Mouse (Mus musculus) myocyte (in vitro differentiated cells): ENCODE data around the gene Abca12.

Source experiments
- CEBPB ChIP-seq: IDR thresholded peaks from 2 replicates; pipeline ENCODE4 v1.6.1; 2011; ENCODE audit warnings: mild to moderate bottlenecking, moderate library complexity; ENCODE audit not compliant: poor library complexity, insufficient read depth, severe bottlenecking
- MAX ChIP-seq: IDR thresholded peaks from one replicate; pipeline ENCODE4 v1.6.1; 2011; ENCODE audit warnings: low read depth, mild to moderate bottlenecking, control low read depth
- MYOD1 ChIP-seq, 3 experiments: IDR thresholded peaks; one replicate each; pipeline ENCODE4 v1.6.1; 2011; ENCODE audit warnings: control low read depth in 2 of 3, low read depth in 2 of 3, mild to moderate bottlenecking in 2 of 3, moderate library complexity in 1 of 3; ENCODE audit not compliant: insufficient read length in 2 of 3, control insufficient read depth in 1 of 3
- MYOG ChIP-seq, 3 experiments: IDR thresholded peaks; one replicate each; pipeline ENCODE4 v1.6.1; 2011; ENCODE audit warnings: control low read depth in 2 of 3, low read depth in 2 of 3, mild to moderate bottlenecking in 2 of 3; ENCODE audit not compliant: insufficient read length in 2 of 3, control insufficient read depth in 1 of 3, insufficient read depth in 1 of 3
- POLR2A ChIP-seq: IDR thresholded peaks from one replicate; pipeline ENCODE4 v1.6.1; 2011; ENCODE audit warnings: low read depth, mild to moderate bottlenecking, control low read depth, moderate library complexity; ENCODE audit not compliant: insufficient read length
- POLR2AphosphoS2 ChIP-seq: IDR thresholded peaks from one replicate; pipeline ENCODE4 v1.6.1; 2011; ENCODE audit warnings: low read depth, control low read depth; ENCODE audit not compliant: insufficient read length
- TCF3 ChIP-seq: IDR thresholded peaks from one replicate; pipeline ENCODE4 v1.6.1; 2011; ENCODE audit warnings: low read depth, control low read depth; ENCODE audit not compliant: insufficient read length
- USF1 ChIP-seq: IDR thresholded peaks from one replicate; pipeline ENCODE4 v1.6.1; 2011; ENCODE audit warnings: low read depth, mild to moderate bottlenecking, control low read depth, moderate library complexity

DNA sequence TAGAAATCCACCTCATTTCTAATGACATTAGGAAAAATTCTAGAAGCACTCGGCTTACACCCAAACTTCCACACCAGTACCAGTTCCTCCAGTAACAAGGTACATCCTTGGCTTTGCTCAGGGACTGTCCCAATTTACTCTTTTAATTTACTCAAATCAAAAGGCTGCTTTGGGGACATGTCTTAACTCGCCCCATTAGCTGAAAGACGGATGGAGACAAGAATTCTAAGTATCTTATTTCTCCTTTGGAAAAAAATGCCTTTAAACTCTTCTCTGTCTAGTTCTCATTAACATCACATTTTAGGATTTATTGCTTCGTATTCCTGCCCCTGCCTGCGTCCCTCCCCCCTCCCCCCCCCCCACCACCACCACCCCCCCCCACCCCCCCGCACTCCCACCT lies 626 bp downstream of the Abca12 start:
- TF ChIP-seq POLR2A (no peak), USF1 (no peak), MAX (no peak), MYOD1 (IDR thresholded peaks at IDR 0.05; ENCODE audit: control insufficient read depth in 1 of 3, insufficient read length in 2 of 3, low read depth in 2 of 3) (no peak), POLR2AphosphoS2 (no peak), CEBPB (no peak), MYOG (IDR thresholded peaks at IDR 0.05; ENCODE audit: control insufficient read depth in 1 of 3, insufficient read depth in 1 of 3, insufficient read length in 2 of 3, low read depth in 2 of 3) (no peak), TCF3 (no peak)
